Mouse (Mus musculus) embryonic facial prominence, embryonic 11.5 days (tissue): ENCODE data around the gene Trmt10b. TPM values are rescaled to one million over a fixed set of nuclear protein-coding genes. Genes with fewer than 3 reads are reported as not detected.

Source experiments
- ATAC-seq: fragments of 200-750 bp; cut with Nextera tagmentation; replicated peaks from 2 replicates; pipeline ENCODE4 v1.8.0; 2017; ENCODE audit warnings: low read depth; ENCODE audit not compliant: insufficient number of reproducible peaks, low FRiP score, low TSS enrichment
- DNase-seq: peaks from one replicate; pipeline ENCODE4 v3.0.0-alpha.2; 2015; ENCODE audit warnings: low spot score
- H3K27ac ChIP-seq: fragments of 300-500 bp; sonication (generic); replicated peaks from 2 replicates; pipeline ENCODE4 v1.5.1; 2014; ENCODE audit warnings: mild to moderate bottlenecking, low read depth, low read length, control low read depth
- H3K27me3 ChIP-seq: fragments of 300-500 bp; sonication (generic); 2 replicates; pipeline ENCODE4 v1.6.1; 2014; ENCODE audit warnings: mild to moderate bottlenecking, low read length, moderate library complexity, mixed read lengths; ENCODE audit not compliant: control insufficient read depth, insufficient read depth
- H3K36me3 ChIP-seq: fragments of 300-500 bp; sonication (generic); replicated peaks from 2 replicates; pipeline ENCODE4 v1.6.1; 2014; ENCODE audit warnings: low read depth, mild to moderate bottlenecking, low read length, moderate library complexity, mixed read lengths; ENCODE audit not compliant: control insufficient read depth, insufficient read depth
- H3K4me1 ChIP-seq: fragments of 300-500 bp; sonication (generic); 2 replicates; pipeline ENCODE4 v1.6.1; 2014; ENCODE audit warnings: low read length, mixed read lengths; ENCODE audit not compliant: control insufficient read depth, insufficient read depth
- H3K4me2 ChIP-seq: fragments of 300-500 bp; sonication (generic); 2 replicates; pipeline ENCODE4 v1.6.1; 2014; ENCODE audit warnings: low read depth, mild to moderate bottlenecking, control low read depth, low read length, moderate library complexity
- H3K4me3 ChIP-seq: fragments of 300-500 bp; sonication (generic); 2 replicates; pipeline ENCODE4 v1.5.1; 2014; ENCODE audit warnings: low read depth, low read length, control low read depth
- H3K9ac ChIP-seq: fragments of 300-500 bp; sonication (generic); replicated peaks from 2 replicates; pipeline ENCODE4 v1.6.1; 2014; ENCODE audit warnings: mild to moderate bottlenecking, control low read depth, low read length
- H3K9me3 ChIP-seq: fragments of 300-500 bp; sonication (generic); replicated peaks from 2 replicates; pipeline ENCODE4 v1.6.1; 2016; ENCODE audit warnings: mild to moderate bottlenecking, low read length, inconsistent platforms, mixed read lengths; ENCODE audit not compliant: control insufficient read depth
- WGBS: fragments of 180-500 bp; shearing (Covaris S2); extraction: QIAGEN DNeasy Blood & Tissue Kit; methylation state at CpG from one replicate; pipeline ENCODE4 v1.1.7; 2014; 5-methylcytosine and 5-hydroxymethylcytosine counted together
- polyA plus RNA-seq: library from polyadenylated mRNA; unstranded; fragments of >200 nt; fragmentation: Nextera tagmentation; extraction: Ambion mirVana; gene quantifications from 2 replicates; pipeline ENCODE4 v1.2.1, GENCODE M21; 2014

Trmt10b gene
- polyA plus RNA-seq, 1 experiment from 2014 or later: 22.3 TPM

DNA sequence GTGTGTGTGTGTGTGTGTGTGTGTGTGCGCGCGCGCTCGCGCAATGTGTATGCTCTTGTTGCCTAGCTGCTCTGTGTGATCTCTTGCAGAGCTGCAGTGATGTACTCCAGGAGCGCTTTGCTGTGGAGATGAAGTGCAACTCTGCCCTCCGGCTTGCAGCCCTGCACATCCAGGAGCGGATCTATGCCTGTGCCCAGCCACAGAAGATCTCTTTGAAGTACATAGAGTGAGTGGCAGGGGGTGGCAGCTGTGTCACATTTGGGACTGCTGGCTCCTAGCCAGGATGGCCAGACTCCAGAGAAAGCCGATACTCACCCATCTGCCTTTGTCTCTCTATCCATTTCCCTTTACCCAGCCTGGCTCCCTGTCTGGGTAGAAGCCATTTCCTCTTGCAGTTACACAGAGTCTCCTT is 25.9 kb upstream of the Trmt10b start:
- Histone ChIP-seq H3K36me3 (no peaks in the 10 kb centered on the region), H3K27ac (0 out of 2 replicates have a peak overlapping the region, but pooled peaks have one; percentile 28), H3K9ac (no peak overlapping the region), H3K27me3 (no peaks in the 10 kb centered on the region), H3K4me2 (no peak overlapping the region), H3K9me3 (no peaks in the 10 kb centered on the region), H3K4me1 (no peaks in the 10 kb centered on the region), H3K4me3 (no peak overlapping the region)
- ATAC-seq (peak; percentile 76), DNase-seq (peak; percentile 40)
- 87% methylated on average over 10 of the region's 10 CpGs for WGBS

- Histone ChIP-seq H3K27me3 (no peaks in the 10 kb centered on the region), H3K9me3 (no peaks in the 10 kb centered on the region), H3K4me2 (no peak overlapping the region), H3K4me3 (no peak overlapping the region), H3K9ac (no peak overlapping the region), H3K36me3 (no peaks in the 10 kb centered on the region), H3K27ac (no peak overlapping the region), H3K4me1 (no peaks in the 10 kb centered on the region)
- ATAC-seq (no peak), DNase-seq (no peak)
- WGBS: 84% methylated on average over 8 of the region's 8 CpGs
Observed at GRCm38 (mm10) chr4:45275770-45276169, 21.2 kb upstream of the Trmt10b start.

GRCm38 (mm10) chr4:45279292-45279691 is 17.6 kb upstream of the Trmt10b start:
- Histone ChIP-seq H3K36me3 (no peaks in the 10 kb centered on the region), H3K4me1 (no peaks in the 10 kb centered on the region), H3K4me3 (no peak overlapping the region), H3K27me3 (no peaks in the 10 kb centered on the region), H3K9ac (no peak overlapping the region), H3K27ac (no peak overlapping the region), H3K4me2 (no peak overlapping the region), H3K9me3 (no peaks in the 10 kb centered on the region)
- 57% methylated on average over 8 of the region's 8 CpGs for WGBS
- DNase-seq (no peak), ATAC-seq (0 out of 2 replicates have a peak, but pooled peaks have one; percentile 34)

DNA sequence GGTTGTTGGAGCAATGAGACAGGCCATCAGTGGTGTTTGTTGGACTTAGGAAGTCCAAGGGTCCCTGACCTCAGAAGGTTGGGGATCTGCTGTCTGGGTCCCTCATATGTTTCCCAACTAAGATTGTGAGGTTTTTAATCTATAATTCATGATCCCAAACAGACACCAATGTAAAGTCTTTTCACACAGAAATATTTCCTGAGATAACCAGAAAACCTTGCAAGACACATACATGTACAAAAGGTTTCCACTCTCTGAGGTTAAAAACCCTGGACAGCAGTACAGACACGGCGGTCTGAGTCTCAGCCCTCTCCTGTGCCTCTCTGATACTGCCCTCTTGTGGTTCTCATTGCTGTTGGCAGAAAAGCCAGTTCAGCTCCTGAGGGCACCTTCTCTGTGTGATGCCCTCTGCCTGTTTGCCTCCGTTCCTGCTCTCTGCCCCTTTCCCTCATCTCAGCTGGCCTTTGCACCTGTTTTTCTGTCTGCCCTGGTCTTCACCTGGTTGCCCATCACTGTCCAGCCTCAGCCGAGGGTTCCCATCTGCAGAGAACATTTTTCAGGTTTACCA is 16.9 kb upstream of the Trmt10b start:
- H3K9me3 ChIP-seq: no peaks in the 10 kb centered on the region
- no peak overlapping the region for H3K27ac ChIP-seq
- no peak overlapping the region for H3K4me3 ChIP-seq
- DNase-seq (peak; percentile 82), ATAC-seq (peak; percentile 62; the same call in 1 of the 2 replicates)
- H3K36me3 ChIP-seq: no peaks in the 10 kb centered on the region
- H3K4me2 ChIP-seq: no peak overlapping the region
- no peaks in the 10 kb centered on the region for H3K27me3 ChIP-seq
- no peak overlapping the region for H3K9ac ChIP-seq
- WGBS: 14% methylated on average over 4 of the region's 4 CpGs
- no peaks in the 10 kb centered on the region for H3K4me1 ChIP-seq

DNA sequence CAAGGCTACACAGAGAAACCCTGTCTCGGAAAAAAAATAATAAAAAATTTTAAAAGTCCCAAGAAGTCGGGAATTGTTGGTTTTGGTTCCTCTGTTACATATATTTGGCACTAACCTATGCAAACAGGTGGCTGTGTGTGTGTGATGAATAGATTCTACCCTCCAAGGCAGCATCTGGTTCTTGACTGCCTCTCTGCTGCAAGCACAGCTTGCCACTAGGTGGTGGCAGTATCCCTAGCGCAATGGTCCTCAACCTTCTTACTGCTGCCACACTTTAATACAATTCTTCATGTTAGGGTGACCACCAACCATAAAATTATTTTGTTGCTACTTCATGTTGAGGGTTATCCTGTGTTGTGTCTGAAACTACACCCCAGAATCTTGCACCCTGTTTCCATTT is 10.6 kb upstream of the Trmt10b start:
- Histone ChIP-seq H3K9me3 (no peaks in the 10 kb centered on the region), H3K4me1 (no peaks in the 10 kb centered on the region), H3K36me3 (no peaks in the 10 kb centered on the region), H3K27me3 (no peaks in the 10 kb centered on the region), H3K9ac (no peak overlapping the region), H3K4me2 (no peak overlapping the region), H3K27ac (no peak overlapping the region), H3K4me3 (no peak overlapping the region)
- ATAC-seq: no peak
- 57% methylated on average over 3 of the region's 3 CpGs for WGBS
- peak; percentile 32 for DNase-seq

GRCm38 (mm10) chr4:45287906-45288305 is 9.0 kb upstream of the Trmt10b start:
- Histone ChIP-seq H3K4me2 (no peak overlapping the region), H3K4me3 (no peak overlapping the region), H3K9me3 (no peaks in the 10 kb centered on the region), H3K9ac (no peak overlapping the region), H3K4me1 (no peaks in the 10 kb centered on the region), H3K27me3 (no peaks in the 10 kb centered on the region), H3K36me3 (no peaks in the 10 kb centered on the region), H3K27ac (no peak overlapping the region)
- DNase-seq (no peak), ATAC-seq (no peak)
- WGBS: 74% methylated on average over 5 of the region's 5 CpGs

DNA sequence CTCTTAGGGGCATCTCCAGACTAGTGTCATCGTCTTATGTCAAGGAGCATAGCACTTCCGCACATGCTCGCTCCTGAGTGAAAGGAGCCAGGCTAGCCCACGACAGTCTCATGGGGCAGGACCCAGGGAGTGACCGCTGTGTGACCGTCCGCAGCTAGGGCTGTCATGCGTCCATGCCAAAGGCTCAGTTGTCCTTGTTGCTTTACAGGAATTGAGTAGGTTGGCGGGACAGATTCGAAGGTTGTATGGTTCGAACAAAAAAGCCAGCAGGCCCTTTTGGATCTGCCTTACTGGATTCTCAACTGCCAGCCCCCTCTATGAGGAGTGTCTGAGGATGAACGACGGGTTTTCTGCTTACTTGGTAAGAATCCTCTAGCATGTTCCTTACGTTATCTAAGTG is 8.6 kb downstream of the Trmt10b start:
- Histone ChIP-seq H3K27me3 (no peaks in the 10 kb centered on the region), H3K36me3 (peaks cover 4% of the 10 kb centered on the region), H3K9ac (no peak overlapping the region), H3K9me3 (no peaks in the 10 kb centered on the region), H3K27ac (no peak overlapping the region), H3K4me1 (no peaks in the 10 kb centered on the region), H3K4me3 (no peak overlapping the region), H3K4me2 (no peak overlapping the region)
- DNase-seq (no peak), ATAC-seq (no peak)
- 96% methylated on average over 14 of the region's 14 CpGs for WGBS

GRCm38 (mm10) chr4:45308046-45308445 is 11.1 kb downstream of the Trmt10b start:
- peak; percentile 53 for DNase-seq
- Histone ChIP-seq H3K9me3 (no peaks in the 10 kb centered on the region), H3K36me3 (peaks cover 4% of the 10 kb centered on the region), H3K27ac (no peak overlapping the region), H3K4me2 (no peak overlapping the region), H3K9ac (no peak overlapping the region), H3K27me3 (no peaks in the 10 kb centered on the region), H3K4me3 (no peak overlapping the region), H3K4me1 (no peaks in the 10 kb centered on the region)
- ATAC-seq: no peak
- WGBS: 33% methylated on average over 11 of the region's 11 CpGs
